Mouse (Mus musculus) neural tube, embryonic 15.5 days (tissue): Measurements from ENCODE around the gene Lrrn3. TPM values are rescaled to one million over a fixed set of nuclear protein-coding genes. Genes with fewer than 3 reads are reported as not detected.

ENCODE experiments used
- ATAC-seq: fragments of 200-750 bp; cut with Nextera tagmentation; 2 replicates; pipeline ENCODE4 v1.8.0; 2017; ENCODE audit warnings: mild to moderate bottlenecking, moderate TSS enrichment, moderate library complexity; ENCODE audit not compliant: low FRiP score
- H3K27ac ChIP-seq: fragments of 300-500 bp; sonication (generic); replicated peaks from 2 replicates; pipeline ENCODE4 v1.5.1; 2015; ENCODE audit warnings: mild to moderate bottlenecking, inconsistent platforms
- H3K27me3 ChIP-seq: fragments of 300-500 bp; sonication (generic); replicated peaks from 2 replicates; pipeline ENCODE4 v1.6.1; 2015; ENCODE audit warnings: inconsistent platforms
- H3K36me3 ChIP-seq: fragments of 300-500 bp; sonication (generic); 2 replicates; pipeline ENCODE4 v1.6.1; 2015; ENCODE audit warnings: inconsistent platforms
- H3K4me1 ChIP-seq: fragments of 300-500 bp; sonication (generic); 2 replicates; pipeline ENCODE4 v1.6.1; 2015; ENCODE audit warnings: inconsistent platforms
- H3K4me2 ChIP-seq: fragments of 300-500 bp; sonication (generic); 2 replicates; pipeline ENCODE4 v1.6.1; 2015; ENCODE audit warnings: inconsistent platforms, mild to moderate bottlenecking, moderate library complexity
- H3K4me3 ChIP-seq: fragments of 300-500 bp; sonication (generic); replicated peaks from 2 replicates; pipeline ENCODE4 v1.5.1; 2015; ENCODE audit warnings: mild to moderate bottlenecking, inconsistent platforms
- H3K9ac ChIP-seq: fragments of 300-500 bp; sonication (generic); replicated peaks from 2 replicates; pipeline ENCODE4 v1.6.1; 2015; ENCODE audit warnings: mild to moderate bottlenecking, inconsistent platforms
- H3K9me3 ChIP-seq: fragments of 300-500 bp; sonication (generic); replicated peaks from 2 replicates; pipeline ENCODE4 v1.6.1; 2016; ENCODE audit warnings: inconsistent platforms
- WGBS: fragments of 180-500 bp; shearing (Covaris S2); methylation state at CpG from one replicate; pipeline ENCODE4 v1.1.7; 2015; ENCODE audit warnings: mixed read lengths; 5-methylcytosine and 5-hydroxymethylcytosine counted together
- polyA plus RNA-seq: library from polyadenylated mRNA; unstranded; fragments of >200 nt; fragmentation: Nextera tagmentation; extraction: Ambion mirVana; gene quantifications from 2 replicates; pipeline ENCODE4 v1.2.1, GENCODE M21; 2015

Lrrn3 gene
- polyA plus RNA-seq, 1 experiment from 2014 or later = 82.9 TPM

GRCm38 (mm10) chr12:41484689-41485511 lies 1.3 kb downstream of the Lrrn3 start:
- Histone ChIP-seq H3K27me3 (no peaks in the 10 kb centered on the region), H3K9ac (peak overlapping the region; percentile 72), H3K36me3 (no peaks in the 10 kb centered on the region), H3K9me3 (no peaks in the 10 kb centered on the region), H3K4me1 (peaks cover 21% of the 10 kb centered on the region), H3K4me3 (peak overlapping the region; percentile 60), H3K27ac (peak overlapping the region; percentile 93), H3K4me2 (peak overlapping the region; percentile 59)
- 4% methylated on average over 16 of the region's 16 CpGs for WGBS
- peak; percentile 76 for ATAC-seq

GRCm38 (mm10) chr12:41483593-41484451 lies 2.4 kb downstream of the Lrrn3 start:
- no peaks in the 10 kb centered on the region for H3K36me3 ChIP-seq
- H3K9me3 ChIP-seq = no peaks in the 10 kb centered on the region
- peaks cover 21% of the 10 kb centered on the region for H3K4me1 ChIP-seq
- no peaks in the 10 kb centered on the region for H3K27me3 ChIP-seq
- peak overlapping the region; percentile 60 for H3K4me3 ChIP-seq
- H3K9ac ChIP-seq = peak overlapping the region; percentile 72
- 7% methylated on average over 23 of the region's 23 CpGs for WGBS
- H3K27ac ChIP-seq = peak overlapping the region; percentile 93
- peak overlapping the region; percentile 59 for H3K4me2 ChIP-seq
- no peak; the same call in 1 of the 2 replicates for ATAC-seq

GRCm38 (mm10) chr12:41483091-41483592 lies 3.1 kb downstream of the Lrrn3 start:
- peak overlapping the region; percentile 72 for H3K9ac ChIP-seq
- H3K4me2 ChIP-seq = peak overlapping the region; percentile 59
- peak overlapping the region; percentile 60 for H3K4me3 ChIP-seq
- no peak for ATAC-seq
- 57% methylated on average over 5 of the region's 5 CpGs for WGBS
- H3K4me1 ChIP-seq = peaks cover 21% of the 10 kb centered on the region
- H3K27ac ChIP-seq = peak overlapping the region; percentile 93
- no peaks in the 10 kb centered on the region for H3K27me3 ChIP-seq
- H3K9me3 ChIP-seq = no peaks in the 10 kb centered on the region
- H3K36me3 ChIP-seq = no peaks in the 10 kb centered on the region

DNA sequence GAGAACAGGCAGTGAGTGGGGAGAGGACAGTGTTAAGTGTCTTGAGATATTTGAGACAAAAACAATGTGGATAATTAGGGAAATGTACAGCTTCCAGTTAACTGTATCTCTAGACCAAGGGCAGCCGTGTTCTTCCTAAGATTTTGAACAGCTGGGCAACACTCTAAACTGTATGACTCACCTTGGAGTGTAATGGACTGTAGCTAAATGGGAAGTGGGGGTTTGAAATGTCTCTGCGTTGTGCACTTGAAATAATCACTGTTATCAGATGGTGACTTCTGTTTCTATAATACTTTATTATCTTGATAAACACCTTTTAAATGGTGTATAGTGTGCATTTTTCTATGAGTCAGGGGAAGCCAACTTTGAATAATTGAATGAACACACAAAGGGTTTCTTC lies 4.7 kb downstream of the Lrrn3 start:
- Histone ChIP-seq H3K4me2 (peak overlapping the region; percentile 59), H3K9me3 (no peaks in the 10 kb centered on the region), H3K4me3 (no peak overlapping the region), H3K36me3 (no peaks in the 10 kb centered on the region), H3K4me1 (peaks cover 21% of the 10 kb centered on the region), H3K27ac (no peak overlapping the region), H3K27me3 (no peaks in the 10 kb centered on the region), H3K9ac (no peak overlapping the region)
- no peak for ATAC-seq
- WGBS = 40% methylated on average over 2 of the region's 2 CpGs

DNA sequence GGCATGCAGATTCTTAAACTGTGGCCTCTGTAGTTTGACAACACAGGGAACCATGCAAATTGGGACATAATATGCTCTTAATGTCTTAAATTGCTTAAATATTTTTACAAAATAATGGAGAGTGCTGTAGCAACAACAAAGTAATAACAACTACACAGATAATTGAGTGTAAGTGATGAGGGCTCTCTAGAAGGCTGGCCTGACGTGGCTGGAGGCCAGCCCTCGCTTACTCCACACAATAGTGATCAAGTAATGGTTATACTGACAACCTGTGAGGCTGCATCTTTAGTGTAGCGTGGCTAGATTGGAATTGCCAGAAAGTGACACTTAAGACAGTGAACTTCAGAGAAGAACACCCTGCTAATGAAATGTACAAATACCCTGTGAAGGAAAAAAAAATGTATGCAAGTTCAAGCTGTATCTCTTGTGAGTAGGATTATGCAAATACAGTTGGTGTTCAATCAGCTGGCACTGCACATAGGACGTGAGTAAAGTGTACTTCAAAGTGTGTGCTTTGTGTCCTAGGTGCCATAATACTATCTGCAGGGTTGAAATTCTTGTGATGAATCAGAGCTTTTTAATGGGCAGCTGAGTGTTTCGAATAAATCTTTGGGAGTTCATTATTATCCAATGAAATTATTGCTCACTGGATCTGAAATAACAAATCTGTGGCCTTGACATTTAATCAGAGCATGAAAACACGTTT lies 17.0 kb downstream of the Lrrn3 start:
- no peak overlapping the region for H3K9ac ChIP-seq
- WGBS = 53% methylated on average over 6 of the region's 6 CpGs
- H3K4me2 ChIP-seq = no peak overlapping the region
- no peak overlapping the region for H3K4me3 ChIP-seq
- H3K27ac ChIP-seq = no peak overlapping the region
- H3K9me3 ChIP-seq = no peaks in the 10 kb centered on the region
- 0 out of 2 replicates have a peak, but pooled peaks have one; percentile 28 for ATAC-seq
- H3K27me3 ChIP-seq = no peaks in the 10 kb centered on the region
- H3K36me3 ChIP-seq = no peaks in the 10 kb centered on the region
- peaks cover 6% of the 10 kb centered on the region; the same call in 1 of the 2 replicates for H3K4me1 ChIP-seq

DNA sequence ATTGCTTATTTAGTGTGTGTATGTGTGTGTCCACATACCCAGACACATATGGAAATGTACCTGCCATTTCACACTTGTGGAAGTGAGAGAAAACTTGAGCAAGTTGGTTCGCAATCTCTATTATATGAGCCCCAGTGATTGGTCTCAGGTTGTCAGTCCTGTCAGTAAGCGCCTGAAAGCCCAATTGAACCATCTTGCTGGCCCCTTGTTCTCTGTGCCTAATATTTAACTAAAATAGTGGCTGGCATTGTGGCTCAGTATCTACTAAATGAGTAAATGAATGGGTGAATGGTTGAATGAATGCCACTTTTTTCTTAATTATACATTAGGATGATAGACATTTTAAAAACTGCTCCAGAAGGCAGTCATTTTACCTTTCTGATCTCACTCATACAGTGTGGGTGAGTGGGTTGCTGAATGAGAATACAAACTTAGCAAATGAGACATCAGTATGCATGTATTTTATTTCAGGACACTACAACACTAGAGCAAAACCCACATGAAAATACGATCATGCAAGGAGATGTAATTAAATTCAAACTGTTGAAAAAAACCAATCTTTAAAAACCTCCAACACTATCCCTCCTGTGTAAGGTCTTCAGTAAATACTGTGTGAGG lies 17.7 kb downstream of the Lrrn3 start:
- Histone ChIP-seq H3K4me2 (no peak overlapping the region), H3K27me3 (no peaks in the 10 kb centered on the region), H3K4me3 (no peak overlapping the region), H3K4me1 (peaks cover 6% of the 10 kb centered on the region; the same call in 1 of the 2 replicates), H3K27ac (no peak overlapping the region), H3K36me3 (no peaks in the 10 kb centered on the region), H3K9ac (no peak overlapping the region), H3K9me3 (no peaks in the 10 kb centered on the region)
- WGBS = 92% methylated on average over 3 of the region's 3 CpGs
- ATAC-seq = no peak

DNA sequence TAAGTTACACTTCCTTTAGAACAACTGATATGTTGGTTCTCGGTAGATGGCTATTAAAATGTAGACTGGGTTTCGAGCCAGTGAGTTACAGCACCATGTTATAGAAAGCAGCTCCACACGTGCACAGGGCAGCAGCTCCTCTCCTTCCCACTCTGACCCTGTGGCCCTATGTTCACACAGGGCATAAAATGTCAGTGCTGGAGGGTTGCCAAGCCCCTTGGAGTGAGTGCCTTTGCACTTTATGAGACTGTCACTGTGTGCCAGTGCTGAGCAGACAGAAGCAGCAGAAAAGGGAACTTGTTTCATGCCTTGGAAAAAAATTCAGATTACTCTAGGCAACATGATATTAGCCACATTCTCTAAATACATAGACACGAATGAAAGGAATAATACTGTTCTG lies 47.8 kb downstream of the Lrrn3 start:
- H3K9ac ChIP-seq = no peak overlapping the region
- H3K27me3 ChIP-seq = no peaks in the 10 kb centered on the region
- no peaks in the 10 kb centered on the region for H3K36me3 ChIP-seq
- no peak for ATAC-seq
- no peaks in the 10 kb centered on the region for H3K4me1 ChIP-seq
- H3K4me3 ChIP-seq = no peak overlapping the region
- H3K4me2 ChIP-seq = no peak overlapping the region
- WGBS = 40% methylated on average over 4 of the region's 4 CpGs
- no peak overlapping the region for H3K27ac ChIP-seq
- no peaks in the 10 kb centered on the region for H3K9me3 ChIP-seq

DNA sequence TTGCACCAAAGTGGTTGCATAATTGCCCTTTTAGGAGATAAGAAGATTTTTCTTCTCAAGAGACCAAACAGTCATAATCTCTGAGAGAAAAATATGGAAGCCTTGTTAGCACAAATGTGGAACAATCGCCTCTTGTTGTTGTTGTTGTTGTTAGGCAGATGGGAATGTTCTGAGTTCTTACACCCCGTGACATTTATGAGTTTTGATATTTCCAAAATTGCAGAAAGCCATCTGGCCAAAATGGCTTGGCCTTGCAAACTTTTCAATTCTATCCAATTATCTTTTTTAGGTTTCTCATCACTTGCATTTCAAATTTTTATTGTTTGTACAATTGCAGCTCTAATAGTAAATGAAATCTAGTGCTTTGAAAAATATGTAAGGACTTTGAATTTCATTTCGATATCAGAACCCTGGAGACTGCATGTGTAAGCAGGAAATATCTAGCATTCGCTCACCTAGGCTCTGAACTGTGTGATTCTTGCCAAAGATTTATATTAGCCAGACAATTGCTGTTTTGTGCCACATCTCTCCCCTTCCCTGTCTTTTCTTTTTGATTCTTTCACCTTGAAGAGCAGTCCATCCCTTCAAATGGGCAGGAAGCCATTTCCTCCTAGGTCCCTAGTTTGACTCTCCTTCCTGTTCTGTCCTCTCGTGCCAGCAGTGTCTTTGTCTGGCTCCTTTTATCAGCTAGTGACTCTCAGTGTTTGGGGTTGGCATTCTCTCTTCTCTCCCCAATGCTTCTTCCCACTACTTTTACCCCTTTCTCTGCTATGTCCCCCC lies 49.8 kb downstream of the Lrrn3 start:
- Histone ChIP-seq H3K9ac (no peak overlapping the region), H3K27ac (no peak overlapping the region), H3K27me3 (no peaks in the 10 kb centered on the region), H3K4me1 (no peaks in the 10 kb centered on the region), H3K4me2 (no peak overlapping the region), H3K4me3 (no peak overlapping the region), H3K36me3 (no peaks in the 10 kb centered on the region), H3K9me3 (no peaks in the 10 kb centered on the region)
- 72% methylated on average over 5 of the region's 5 CpGs for WGBS
- ATAC-seq = no peak

GRCm38 (mm10) chr12:41428806-41429205 lies 57.4 kb downstream of the Lrrn3 start:
- H3K4me2 ChIP-seq = no peak overlapping the region
- H3K27ac ChIP-seq = no peak overlapping the region
- no peaks in the 10 kb centered on the region for H3K36me3 ChIP-seq
- H3K4me3 ChIP-seq = no peak overlapping the region
- ATAC-seq = no peak
- H3K9me3 ChIP-seq = no peaks in the 10 kb centered on the region
- no peaks in the 10 kb centered on the region; the same call in 1 of the 2 replicates for H3K4me1 ChIP-seq
- no peaks in the 10 kb centered on the region for H3K27me3 ChIP-seq
- H3K9ac ChIP-seq = no peak overlapping the region

DNA sequence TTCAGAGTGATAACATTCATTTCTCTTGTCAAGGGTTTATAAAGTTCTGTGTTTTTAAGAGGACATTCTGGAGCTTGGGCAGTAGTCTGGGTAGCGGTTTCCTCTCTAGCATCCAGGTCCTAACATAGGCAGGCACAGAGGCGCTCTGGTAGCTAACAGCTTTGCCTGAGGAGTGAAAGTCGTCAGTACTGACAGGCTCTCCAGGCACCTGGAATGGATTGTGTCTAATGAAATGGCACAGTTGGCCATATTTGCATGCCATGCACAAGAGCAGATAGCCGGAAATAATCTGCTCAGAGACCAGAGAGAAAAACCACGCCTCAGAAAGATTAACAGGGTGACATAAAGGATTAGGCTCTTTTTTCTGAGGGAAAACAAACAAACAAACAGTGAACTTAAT lies 58.8 kb downstream of the Lrrn3 start:
- Histone ChIP-seq H3K4me3 (no peak overlapping the region), H3K4me2 (no peak overlapping the region), H3K27me3 (no peaks in the 10 kb centered on the region), H3K36me3 (no peaks in the 10 kb centered on the region), H3K4me1 (no peaks in the 10 kb centered on the region; the same call in 1 of the 2 replicates), H3K9ac (no peak overlapping the region), H3K9me3 (no peaks in the 10 kb centered on the region), H3K27ac (no peak overlapping the region)
- ATAC-seq = no peak
- 48% methylated on average over 5 of the region's 5 CpGs for WGBS
